Mouse (Mus musculus): Measurements from ENCODE around the gene Txnrd2. TPM values are rescaled to one million over a fixed set of nuclear protein-coding genes. Genes with fewer than 3 reads are reported as not detected.

The Txnrd2 gene
- polyA plus RNA-seq, 1 experiment from 2014 or later, result 22.7 TPM

DNA sequence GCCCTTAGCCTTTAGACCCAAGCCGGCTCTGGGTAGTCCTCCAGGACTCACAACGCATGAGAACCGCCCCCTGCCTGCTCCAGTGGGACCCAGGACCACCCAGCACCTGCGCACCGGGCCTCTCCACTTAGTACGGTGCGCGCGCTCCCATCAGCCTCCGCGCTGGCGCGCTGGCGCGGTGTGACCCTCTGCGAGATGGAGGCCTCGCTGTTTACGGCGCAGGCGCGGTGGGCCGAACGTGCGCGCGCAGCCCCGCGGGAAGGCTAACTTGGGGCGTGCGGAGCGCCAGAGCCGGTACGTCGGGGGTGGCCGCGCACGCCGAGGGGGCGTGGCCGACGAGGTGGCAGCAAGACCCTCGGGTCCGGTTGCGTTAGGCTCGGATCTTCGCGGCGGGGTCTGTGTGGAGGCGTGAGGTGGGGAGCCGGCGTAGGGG, 72.4 kb downstream of the Txnrd2 start, which contains the start of the genes Gnb1l and Rtl10:
TSS of gene Gnb1l (plus strand) at position 156 of the 433 bp plus-strand sequence.
TSS of gene Rtl10 (plus strand) at position 344 of the 433 bp plus-strand sequence.
- Histone ChIP-seq H3K36me3 (ENCODE audit: control insufficient read depth, insufficient read depth, low read length) (peaks cover 3% of the 10 kb centered on the region; the same call in 1 of the 2 replicates), H3K4me2 (peak within 1 kb of the TSS; percentile 96), H3K9me3 (ENCODE audit: control insufficient read depth, low read length) (no peaks in the 10 kb centered on the region), H3K27ac (ENCODE audit: low read depth, low read length) (peak within 1 kb of the TSS; percentile 88), H3K4me3 (ENCODE audit: low read depth, low read length) (peak within 1 kb of the TSS; percentile 67), H3K4me1 (ENCODE audit: control insufficient read depth, insufficient read depth, low read length) (peaks cover 16% of the 10 kb centered on the region), H3K27me3 (ENCODE audit: control insufficient read depth, insufficient read depth, low read length) (no peaks in the 10 kb centered on the region), H3K9ac (ENCODE audit: low read length) (peak within 1 kb of the TSS; percentile 88)
- DNase-seq (ENCODE audit: low spot score, missing footprints) (peak; percentile 100), ATAC-seq (ENCODE audit: low FRiP score) (peak; percentile 98)
- under 1% methylated on average over 51 of the region's 51 CpGs for WGBS

DNA sequence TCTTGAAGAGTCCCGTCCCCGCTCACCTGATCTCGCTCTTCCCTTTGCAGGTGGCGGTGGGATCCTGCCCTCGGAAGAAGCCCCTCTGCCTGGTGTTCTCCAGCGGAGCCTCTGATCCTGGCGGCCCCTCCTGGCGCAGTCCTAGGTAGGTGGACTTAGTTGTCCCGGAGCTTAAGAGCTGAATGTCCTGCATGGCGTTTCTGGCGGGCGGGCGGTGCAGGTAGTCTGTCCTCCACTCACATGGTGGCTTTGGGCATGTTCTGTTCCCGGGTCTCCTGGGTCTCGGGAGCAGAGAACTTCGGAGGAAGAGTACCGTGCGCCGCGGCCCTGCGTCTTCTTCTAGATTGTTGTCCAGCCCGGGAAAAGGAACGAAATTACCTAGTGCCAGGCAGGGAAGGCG, 72.8 kb downstream of the Txnrd2 start:
- Histone ChIP-seq H3K4me1 (ENCODE audit: control insufficient read depth, insufficient read depth, low read length) (peaks cover 16% of the 10 kb centered on the region), H3K9ac (ENCODE audit: low read length) (peak overlapping the region; percentile 88), H3K9me3 (ENCODE audit: control insufficient read depth, low read length) (no peaks in the 10 kb centered on the region), H3K27me3 (ENCODE audit: control insufficient read depth, insufficient read depth, low read length) (no peaks in the 10 kb centered on the region), H3K27ac (ENCODE audit: low read depth, low read length) (no peak overlapping the region), H3K4me3 (ENCODE audit: low read depth, low read length) (peak overlapping the region; percentile 67), H3K4me2 (peak overlapping the region; percentile 96), H3K36me3 (ENCODE audit: control insufficient read depth, insufficient read depth, low read length) (peaks cover 3% of the 10 kb centered on the region; the same call in 1 of the 2 replicates)
- no peak for DNase-seq (ENCODE audit: low spot score, missing footprints)
- WGBS, result under 1% methylated on average over 24 of the region's 24 CpGs
- no peak; the same call in 1 of the 2 replicates for ATAC-seq (ENCODE audit: low FRiP score)

DNA sequence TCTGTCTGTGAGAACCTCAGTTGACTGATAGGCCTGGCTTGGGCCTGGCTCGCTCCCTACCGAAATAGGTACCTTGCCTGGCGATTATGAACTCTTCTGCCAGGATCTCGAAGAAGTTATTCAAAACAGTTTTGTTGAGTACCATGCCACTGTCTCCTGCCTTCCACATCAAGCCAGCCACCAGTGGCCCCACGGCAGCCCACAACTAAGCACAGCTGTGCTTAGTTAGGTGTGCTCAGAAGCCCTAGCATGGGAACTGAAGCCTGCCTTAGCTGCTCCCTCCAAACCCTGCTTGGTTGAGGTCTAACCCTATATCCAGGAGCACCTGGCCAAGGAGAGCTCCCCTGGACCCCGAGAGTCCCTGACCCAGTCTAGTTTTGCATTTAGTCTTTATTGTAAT, 75.3 kb downstream of the Txnrd2 start:
- no peaks in the 10 kb centered on the region for H3K9me3 ChIP-seq (ENCODE audit: control insufficient read depth, low read length)
- H3K4me2 ChIP-seq, result no peak overlapping the region
- no peaks in the 10 kb centered on the region for H3K27me3 ChIP-seq (ENCODE audit: control insufficient read depth, insufficient read depth, low read length)
- ATAC-seq (ENCODE audit: low FRiP score), result no peak
- no peak overlapping the region for H3K9ac ChIP-seq (ENCODE audit: low read length)
- no peak overlapping the region for H3K4me3 ChIP-seq (ENCODE audit: low read depth, low read length)
- DNase-seq (ENCODE audit: low spot score, missing footprints), result no peak
- H3K4me1 ChIP-seq (ENCODE audit: control insufficient read depth, insufficient read depth, low read length), result peaks cover 16% of the 10 kb centered on the region
- H3K36me3 ChIP-seq (ENCODE audit: control insufficient read depth, insufficient read depth, low read length), result peaks cover 3% of the 10 kb centered on the region; the same call in 1 of the 2 replicates
- WGBS, result 97% methylated on average over 6 of the region's 6 CpGs
- no peak overlapping the region for H3K27ac ChIP-seq (ENCODE audit: low read depth, low read length)

DNA sequence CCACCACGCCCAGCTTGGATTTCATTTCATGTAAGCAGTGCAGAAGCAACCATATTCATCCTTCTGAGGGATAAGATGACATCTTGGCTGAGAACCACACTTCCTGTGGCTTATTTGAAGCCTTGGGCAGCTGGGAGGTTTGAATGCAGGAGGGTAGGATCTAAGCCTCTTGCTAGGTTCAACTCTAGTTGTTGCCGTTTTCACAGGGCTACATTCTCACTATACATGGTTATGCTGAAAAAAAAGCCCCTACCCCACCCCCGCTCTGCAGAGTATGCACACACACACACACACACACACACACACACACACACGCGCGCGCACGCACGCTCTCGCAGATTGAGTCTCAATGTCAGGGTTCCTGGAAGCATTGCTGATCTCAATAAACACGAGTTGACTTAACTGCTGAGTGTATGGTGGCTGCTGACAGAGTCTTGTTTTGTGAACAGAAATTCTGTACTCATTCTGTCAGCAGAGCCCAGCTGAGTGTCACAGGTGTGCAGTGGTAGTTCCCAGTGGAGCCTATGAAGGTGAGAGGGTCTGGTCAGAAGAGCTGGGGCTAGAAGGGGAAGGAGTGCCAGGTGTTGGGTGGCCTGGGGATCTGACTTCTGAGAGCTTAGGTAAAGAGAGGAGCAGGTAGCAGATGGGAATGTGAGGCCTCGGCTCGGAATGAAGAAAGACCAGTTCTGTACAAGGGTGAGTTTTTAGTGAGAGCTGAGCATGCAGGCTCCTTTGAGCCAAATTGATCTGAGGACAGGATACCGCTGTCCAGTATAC, 77.6 kb downstream of the Txnrd2 start:
- no peak for ATAC-seq (ENCODE audit: low FRiP score)
- no peak overlapping the region for H3K27ac ChIP-seq (ENCODE audit: low read depth, low read length)
- no peak overlapping the region for H3K9ac ChIP-seq (ENCODE audit: low read length)
- no peak overlapping the region for H3K4me2 ChIP-seq
- WGBS, result 91% methylated on average over 14 of the region's 14 CpGs
- no peaks in the 10 kb centered on the region for H3K27me3 ChIP-seq (ENCODE audit: control insufficient read depth, insufficient read depth, low read length)
- peaks cover 3% of the 10 kb centered on the region; the same call in 1 of the 2 replicates for H3K36me3 ChIP-seq (ENCODE audit: control insufficient read depth, insufficient read depth, low read length)
- no peak overlapping the region for H3K4me3 ChIP-seq (ENCODE audit: low read depth, low read length)
- H3K4me1 ChIP-seq (ENCODE audit: control insufficient read depth, insufficient read depth, low read length), result peaks cover 11% of the 10 kb centered on the region
- H3K9me3 ChIP-seq (ENCODE audit: control insufficient read depth, low read length), result no peaks in the 10 kb centered on the region
- DNase-seq (ENCODE audit: low spot score, missing footprints), result no peak

DNA sequence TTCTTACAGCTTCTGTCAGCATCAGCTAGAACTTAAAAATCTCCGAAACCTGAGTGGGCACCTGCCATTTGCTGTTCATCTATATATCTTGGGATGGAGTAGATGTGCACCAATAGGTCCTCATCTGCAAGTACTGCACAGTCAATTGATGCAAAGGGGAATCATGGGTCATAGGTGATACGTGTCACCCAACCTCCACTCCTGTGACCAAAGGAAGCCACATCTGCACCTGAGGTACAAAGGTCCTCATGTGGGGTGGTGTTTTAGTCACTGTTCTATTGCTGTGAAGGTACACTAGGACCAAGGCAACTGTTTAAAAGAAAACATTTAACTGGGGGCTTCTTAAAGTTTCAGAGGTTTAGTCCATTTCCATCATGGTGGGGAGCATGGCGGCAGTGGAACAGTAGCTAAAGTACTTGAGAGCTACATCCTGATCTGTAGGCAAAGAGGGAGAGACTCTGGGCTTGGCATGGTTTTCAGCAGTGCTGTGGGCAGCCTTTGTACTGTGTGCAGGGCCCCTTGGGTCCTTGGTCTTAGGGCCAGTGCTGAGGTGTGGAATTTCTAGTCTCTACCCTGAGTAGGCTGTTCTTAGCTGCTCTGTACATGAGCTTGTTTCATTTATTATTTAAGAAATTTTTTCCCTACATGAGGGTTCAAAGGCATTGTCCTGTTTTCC, 80.5 kb downstream of the Txnrd2 start:
- H3K4me2 ChIP-seq, result no peak overlapping the region
- WGBS, result 96% methylated on average over 3 of the region's 3 CpGs
- DNase-seq (ENCODE audit: low spot score, missing footprints) (no peak), ATAC-seq (ENCODE audit: low FRiP score) (no peak)
- no peak overlapping the region for H3K27ac ChIP-seq (ENCODE audit: low read depth, low read length)
- H3K27me3 ChIP-seq (ENCODE audit: control insufficient read depth, insufficient read depth, low read length), result no peaks in the 10 kb centered on the region
- H3K4me3 ChIP-seq (ENCODE audit: low read depth, low read length), result no peak overlapping the region
- H3K4me1 ChIP-seq (ENCODE audit: control insufficient read depth, insufficient read depth, low read length), result no peaks in the 10 kb centered on the region
- no peak overlapping the region for H3K9ac ChIP-seq (ENCODE audit: low read length)
- H3K9me3 ChIP-seq (ENCODE audit: control insufficient read depth, low read length), result no peaks in the 10 kb centered on the region
- peaks cover 3% of the 10 kb centered on the region; the same call in 1 of the 2 replicates for H3K36me3 ChIP-seq (ENCODE audit: control insufficient read depth, insufficient read depth, low read length)

DNA sequence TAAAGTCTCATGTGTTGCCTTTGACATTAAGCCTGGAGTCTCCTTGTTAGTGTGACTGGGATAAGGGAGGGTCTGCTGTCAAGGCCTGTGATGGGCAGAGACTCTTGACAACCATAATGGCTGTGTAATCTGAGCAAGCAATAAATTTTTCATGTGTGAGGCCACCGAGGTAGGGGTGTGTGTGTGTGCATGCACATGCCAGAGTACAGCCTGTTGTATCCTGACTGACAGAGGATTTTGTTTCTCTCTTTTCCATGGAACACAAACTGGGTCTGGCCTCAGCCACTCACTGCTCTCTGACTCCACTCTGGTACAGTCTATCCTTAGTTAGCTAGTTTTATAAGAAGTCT, 81.0 kb downstream of the Txnrd2 start:
- 87% methylated on average over 1 of the region's 1 CpGs for WGBS
- H3K9me3 ChIP-seq (ENCODE audit: control insufficient read depth, low read length), result no peaks in the 10 kb centered on the region
- no peak for ATAC-seq (ENCODE audit: low FRiP score)
- peaks cover 1% of the 10 kb centered on the region; the same call in 1 of the 2 replicates for H3K36me3 ChIP-seq (ENCODE audit: control insufficient read depth, insufficient read depth, low read length)
- no peak overlapping the region for H3K4me2 ChIP-seq
- no peaks in the 10 kb centered on the region for H3K4me1 ChIP-seq (ENCODE audit: control insufficient read depth, insufficient read depth, low read length)
- DNase-seq (ENCODE audit: low spot score, missing footprints), result no peak
- H3K27ac ChIP-seq (ENCODE audit: low read depth, low read length), result no peak overlapping the region
- no peak overlapping the region for H3K4me3 ChIP-seq (ENCODE audit: low read depth, low read length)
- no peak overlapping the region for H3K9ac ChIP-seq (ENCODE audit: low read length)
- no peaks in the 10 kb centered on the region for H3K27me3 ChIP-seq (ENCODE audit: control insufficient read depth, insufficient read depth, low read length)

DNA sequence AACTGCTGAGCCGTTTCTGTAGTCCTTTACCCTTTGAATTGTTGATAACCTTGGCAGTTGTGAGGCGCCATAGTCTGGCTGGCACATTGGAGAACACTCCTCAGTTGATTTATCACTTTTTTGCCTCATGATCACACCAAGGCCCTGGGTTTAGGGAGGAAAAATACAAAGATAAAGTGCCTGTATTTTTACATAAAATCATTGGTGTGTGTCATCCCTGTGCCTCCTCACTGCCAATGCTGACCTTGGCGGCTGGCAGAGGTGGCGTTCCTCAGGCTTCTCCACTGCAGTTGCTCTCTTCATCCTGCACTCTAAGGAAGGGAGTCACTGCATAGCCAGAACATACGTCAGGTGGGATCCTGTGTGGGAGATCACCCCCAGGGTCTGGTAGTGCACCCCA, 85.6 kb downstream of the Txnrd2 start:
- Histone ChIP-seq H3K4me2 (no peak overlapping the region), H3K9ac (ENCODE audit: low read length) (no peak overlapping the region), H3K27ac (ENCODE audit: low read depth, low read length) (no peak overlapping the region), H3K9me3 (ENCODE audit: control insufficient read depth, low read length) (no peaks in the 10 kb centered on the region), H3K4me3 (ENCODE audit: low read depth, low read length) (no peak overlapping the region), H3K36me3 (ENCODE audit: control insufficient read depth, insufficient read depth, low read length) (no peaks in the 10 kb centered on the region), H3K4me1 (ENCODE audit: control insufficient read depth, insufficient read depth, low read length) (no peaks in the 10 kb centered on the region), H3K27me3 (ENCODE audit: control insufficient read depth, insufficient read depth, low read length) (no peaks in the 10 kb centered on the region)
- 82% methylated on average over 5 of the region's 5 CpGs for WGBS
- no peak for DNase-seq (ENCODE audit: low spot score, missing footprints)
- no peak for ATAC-seq (ENCODE audit: low FRiP score)

DNA sequence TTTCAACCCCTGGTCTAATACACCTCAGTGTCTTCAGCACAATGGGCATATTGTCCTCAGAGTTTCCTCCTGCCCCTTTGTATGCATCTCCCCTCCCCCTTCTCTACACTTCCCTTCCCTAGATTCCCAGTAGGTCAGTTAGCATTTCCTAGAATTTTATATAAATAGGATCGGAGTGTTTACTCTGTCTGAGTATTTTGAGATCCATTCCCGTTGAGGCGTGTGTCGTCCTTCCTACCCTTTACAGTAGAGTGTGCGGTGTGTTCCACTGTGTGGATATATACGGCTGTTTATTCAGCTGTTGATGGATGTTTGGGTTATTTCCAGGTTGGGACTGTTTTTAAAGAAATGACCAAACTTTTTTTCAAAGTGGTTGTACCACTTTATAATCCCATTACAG, 87.3 kb downstream of the Txnrd2 start:
- no peak for ATAC-seq (ENCODE audit: low FRiP score)
- WGBS, result 84% methylated on average over 6 of the region's 6 CpGs
- Histone ChIP-seq H3K4me2 (no peak overlapping the region), H3K27me3 (ENCODE audit: control insufficient read depth, insufficient read depth, low read length) (no peaks in the 10 kb centered on the region), H3K4me3 (ENCODE audit: low read depth, low read length) (no peak overlapping the region), H3K9me3 (ENCODE audit: control insufficient read depth, low read length) (no peaks in the 10 kb centered on the region), H3K4me1 (ENCODE audit: control insufficient read depth, insufficient read depth, low read length) (no peaks in the 10 kb centered on the region), H3K36me3 (ENCODE audit: control insufficient read depth, insufficient read depth, low read length) (no peaks in the 10 kb centered on the region), H3K9ac (ENCODE audit: low read length) (no peak overlapping the region), H3K27ac (ENCODE audit: low read depth, low read length) (no peak overlapping the region)
- no peak for DNase-seq (ENCODE audit: low spot score, missing footprints)

DNA sequence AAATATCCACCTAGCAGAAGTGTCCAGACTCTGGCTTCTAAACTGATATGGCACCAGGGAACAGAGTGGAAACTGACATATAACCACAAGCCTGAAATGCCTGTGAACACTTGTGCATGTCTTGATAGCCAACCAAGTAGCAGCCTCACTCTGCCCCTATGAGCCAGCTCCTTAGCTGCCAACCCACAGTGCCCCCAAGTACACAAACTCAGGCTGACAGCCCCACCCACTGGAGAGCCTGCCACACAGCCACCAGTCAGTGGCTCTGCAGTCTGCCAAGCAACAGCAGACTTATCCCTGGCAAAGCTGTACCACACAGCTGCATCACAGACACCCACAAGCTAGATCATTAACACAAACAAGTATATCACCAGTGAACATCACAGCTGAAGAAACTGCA, 91.9 kb downstream of the Txnrd2 start:
- no peak overlapping the region for H3K27ac ChIP-seq (ENCODE audit: low read depth, low read length)
- no peak overlapping the region for H3K4me3 ChIP-seq (ENCODE audit: low read depth, low read length)
- H3K27me3 ChIP-seq (ENCODE audit: control insufficient read depth, insufficient read depth, low read length), result no peaks in the 10 kb centered on the region
- H3K4me2 ChIP-seq, result no peak overlapping the region
- ATAC-seq (ENCODE audit: low FRiP score) (no peak), DNase-seq (ENCODE audit: low spot score, missing footprints) (no peak)
- H3K9ac ChIP-seq (ENCODE audit: low read length), result no peak overlapping the region
- H3K4me1 ChIP-seq (ENCODE audit: control insufficient read depth, insufficient read depth, low read length), result no peaks in the 10 kb centered on the region
- H3K36me3 ChIP-seq (ENCODE audit: control insufficient read depth, insufficient read depth, low read length), result no peaks in the 10 kb centered on the region
- H3K9me3 ChIP-seq (ENCODE audit: control insufficient read depth, low read length), result no peaks in the 10 kb centered on the region
